Mouse (Mus musculus) olfactory bulb, adult 2 months (tissue): Measurements from ENCODE around the gene Pex19.

Experiments used
- CTCF ChIP-seq: fragments of 200-500 bp; IDR thresholded peaks from 2 replicates; pipeline ENCODE4 v1.5.1; 2012; ENCODE audit warnings: low read depth, mild to moderate bottlenecking, low read length, moderate library complexity; ENCODE audit not compliant: insufficient read depth
- POLR2A ChIP-seq: fragments of 200-500 bp; IDR thresholded peaks from 2 replicates; pipeline ENCODE4 v1.6.1; 2012; ENCODE audit warnings: mild to moderate bottlenecking, low read depth, low read length, moderate library complexity; ENCODE audit not compliant: insufficient read depth

DNA sequence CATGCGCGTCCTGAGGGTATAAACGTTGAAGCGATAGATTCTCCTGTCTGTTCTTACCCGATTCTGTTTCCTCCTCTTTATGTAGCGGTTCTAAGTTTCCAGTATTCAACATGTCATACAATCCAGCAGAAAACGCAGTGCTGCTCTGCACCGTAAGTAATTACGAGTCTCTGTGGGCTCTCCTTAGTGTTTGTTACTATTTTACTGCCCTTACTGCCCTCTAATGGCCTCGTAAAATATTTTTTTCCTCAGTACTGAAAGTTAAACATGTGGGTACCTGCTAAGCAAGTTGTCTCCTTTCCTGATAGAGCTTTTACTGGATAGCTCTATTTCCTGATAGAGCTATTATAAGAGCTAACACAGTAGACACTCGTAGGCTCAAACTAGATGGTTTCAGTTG lies 21.5 kb upstream of the Pex19 start:
- TF ChIP-seq CTCF (no peak), POLR2A (no peak)
